ENCODE assay signal across 17 mouse cellular contexts in the genomic region with DNA sequence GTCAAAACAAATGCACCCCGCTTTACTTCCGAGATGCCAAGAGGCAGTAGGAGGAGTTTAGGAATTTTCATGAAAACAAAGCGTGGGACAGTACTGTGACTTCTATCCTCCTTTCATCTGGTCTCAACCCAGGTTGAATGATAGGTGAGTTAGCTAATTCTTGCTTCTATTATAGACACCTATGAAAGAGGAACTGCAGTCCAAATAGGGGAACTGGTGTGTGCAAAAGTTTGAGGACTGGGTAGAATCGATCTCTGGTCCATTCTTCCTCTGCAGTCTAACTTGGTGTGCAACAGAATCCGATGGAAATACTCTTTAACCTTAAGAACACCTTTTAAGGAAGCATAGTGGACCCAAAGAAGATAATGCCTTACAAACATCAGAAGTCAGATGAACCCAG. TPM values are rescaled to one million over a fixed set of nuclear protein-coding genes. Genes with fewer than 3 reads are reported as not detected.
DNase-seq lines count a peak whose midpoint lies in the region; ATAC-seq and TF ChIP-seq lines count a peak whose summit lies in the region.
"Had no signal": no experiment of that assay in that cellular context is flagged by ENCODE, and none has a peak within 500 bp of the region (broad histone marks: within the 10 kb centered on the region; RNA-seq: fewer than 3 reads in every experiment).

No protein-coding gene starts in this region.

- peak; percentile 5 to 20 for DNase-seq in spleen, postnatal 36 days (ENCODE audit: low spot score in 2 of 2)
- no peak for DNase-seq in spleen, postnatal 4 days (ENCODE audit: low spot score in 2 of 2)
- no peak for DNase-seq in heart, postnatal 14 days
- no peak for DNase-seq in gastrocnemius, postnatal 4 days (ENCODE audit: low spot score in 2 of 2)
- DNase-seq: adrenal gland, postnatal 10 days; cerebellum, adult 2 months; cerebellum, postnatal 10 days; gastrocnemius, postnatal 10 days; heart, postnatal 36 days had no signal

- H3K9ac ChIP-seq in liver, embryonic 12.5 days, result no peak overlapping the region
- H3K9ac ChIP-seq: embryonic facial prominence, embryonic 12.5 days; forebrain, embryonic 12.5 days; heart, embryonic 12.5 days; hindbrain, embryonic 15.5 days had no signal

- H3K4me1 ChIP-seq in liver, embryonic 12.5 days, result no peaks in the 10 kb centered on the region
- H3K4me1 ChIP-seq: embryonic facial prominence, embryonic 12.5 days; forebrain, embryonic 12.5 days; hindbrain, embryonic 15.5 days had no signal

- no peak overlapping the region for H3K4me3 ChIP-seq in myocyte
- H3K4me3 ChIP-seq in liver, embryonic 12.5 days, result no peak overlapping the region
- H3K4me3 ChIP-seq: embryonic facial prominence, embryonic 12.5 days; forebrain, embryonic 12.5 days; heart, embryonic 12.5 days; hindbrain, embryonic 15.5 days had no signal

- H3ac ChIP-seq in myocyte (ENCODE audit: control insufficient read depth, insufficient read length), result no peak overlapping the region

- TF ChIP-seq POLR2A in myocyte (IDR thresholded peaks at IDR 0.05; ENCODE audit: insufficient read length, low read depth), result no peak

- no peak overlapping the region for H3K27ac ChIP-seq in liver, embryonic 12.5 days
- H3K27ac ChIP-seq: embryonic facial prominence, embryonic 12.5 days; forebrain, embryonic 12.5 days; hindbrain, embryonic 15.5 days had no signal

- H3K36me3 ChIP-seq in myocyte (ENCODE audit: control insufficient read depth, insufficient read depth), result no peaks in the 10 kb centered on the region
- no peaks in the 10 kb centered on the region for H3K36me3 ChIP-seq in liver, embryonic 12.5 days
- H3K36me3 ChIP-seq: embryonic facial prominence, embryonic 12.5 days; forebrain, embryonic 12.5 days; heart, embryonic 12.5 days; hindbrain, embryonic 15.5 days had no signal

- no peaks in the 10 kb centered on the region for H3K79me2 ChIP-seq in myocyte (ENCODE audit: control insufficient read depth, insufficient read depth)

- intact Hi-C loops in heart, postnatal 14 days (cut with DNase I), result no loop called here

- no peaks in the 10 kb centered on the region for H3K27me3 ChIP-seq in myocyte (ENCODE audit: control insufficient read depth, insufficient read depth, insufficient read length)
- H3K27me3 ChIP-seq in liver, embryonic 12.5 days (replicated peaks), result no peaks in the 10 kb centered on the region
- H3K27me3 ChIP-seq: embryonic facial prominence, embryonic 12.5 days; forebrain, embryonic 12.5 days; heart, embryonic 12.5 days; hindbrain, embryonic 15.5 days had no signal

- H3K4me2 ChIP-seq in myocyte (ENCODE audit: low read depth), result peak overlapping the region; percentile 49
- H3K4me2 ChIP-seq in liver, embryonic 12.5 days, result no peak overlapping the region
- H3K4me2 ChIP-seq: embryonic facial prominence, embryonic 12.5 days; forebrain, embryonic 12.5 days; heart, embryonic 12.5 days; hindbrain, embryonic 15.5 days had no signal

- peak; percentile 82 for ATAC-seq in granulocyte monocyte progenitor cell, adult 5-6 weeks (replicated peaks; ENCODE audit: poor library complexity, severe bottlenecking)
- no peak for ATAC-seq in liver, embryonic 12.5 days
- ATAC-seq: forebrain, embryonic 16.5 days had no signal

- no peaks in the 10 kb centered on the region for H3K9me3 ChIP-seq in liver, embryonic 12.5 days (replicated peaks)
- H3K9me3 ChIP-seq: embryonic facial prominence, embryonic 12.5 days; forebrain, embryonic 12.5 days; heart, embryonic 12.5 days; hindbrain, embryonic 15.5 days had no signal

- WGBS in liver, embryonic 12.5 days (ENCODE audit: insufficient replicate concordance), result 43% methylated on average over 5 of the region's 5 CpGs

TF ChIP-seq in myocyte, 11 proteins besides CTCF, POLR2A, EP300 and RAD21:
- TF ChIP-seq MAX (IDR thresholded peaks at IDR 0.05; ENCODE audit: low read depth) (no peak), CEBPB (IDR thresholded peaks at IDR 0.05; ENCODE audit: insufficient read depth, poor library complexity, severe bottlenecking) (no peak), REST (IDR thresholded peaks at IDR 0.05; ENCODE audit: insufficient read depth, insufficient read length) (no peak), MYOD1 (IDR thresholded peaks at IDR 0.05; ENCODE audit: control insufficient read depth in 1 of 3, insufficient read length in 2 of 3, low read depth in 2 of 3) (no peak), MYOG (IDR thresholded peaks at IDR 0.05; ENCODE audit: control insufficient read depth in 1 of 3, insufficient read depth in 1 of 3, insufficient read length in 2 of 3, low read depth in 2 of 3) (no peak), TCF3 (IDR thresholded peaks at IDR 0.05; ENCODE audit: insufficient read length, low read depth) (no peak), SRF (IDR thresholded peaks at IDR 0.05; ENCODE audit: control insufficient read depth, insufficient read length, low read depth) (no peak), TCF12 (IDR thresholded peaks at IDR 0.05; ENCODE audit: insufficient read depth, poor library complexity, severe bottlenecking) (no peak)

RNA-seq across cellular contexts. Expression of a gene that starts 30.5 kb away (rescaled TPM):
- total RNA-seq in granulocyte monocyte progenitor cell, adult 5-6 weeks (2014; fragmentation: Nextera tagmentation), result 55.4 and 60.0 TPM in 2 replicates
- total RNA-seq in granulocyte monocyte progenitor cell, adult 5-6 weeks (2017), result 46.7 and 54.3 TPM in 2 replicates
- polyA plus RNA-seq in myocyte (2012; fragmentation: generic; extraction: Trizol), result 7.2 TPM
- polyA plus RNA-seq in liver, embryonic 12.5 days (2016; fragmentation: Nextera tagmentation; extraction: Ambion mirVana), result 13.2 and 13.5 TPM in 2 replicates
- 10 to 100 TPM; 14.2 to 18.4 TPM for total RNA-seq in heart, postnatal 14 days (2021)
- 10 to 100 TPM; 19.6 to 20.7 TPM for total RNA-seq in gastrocnemius, postnatal 4 days (2021)

Comparison
In these comparisons a context has a peak if more than half of its experiments do, and no peak if none do; other contexts are left out.
1. DNase-seq: peak in spleen, postnatal 36 days (2 of 2); none in spleen, postnatal 4 days (0 of 2), heart, postnatal 14 days (0 of 2) and gastrocnemius, postnatal 4 days (0 of 2).